9 mouse cellular contexts compared by ENCODE assay signal in the genomic region with DNA sequence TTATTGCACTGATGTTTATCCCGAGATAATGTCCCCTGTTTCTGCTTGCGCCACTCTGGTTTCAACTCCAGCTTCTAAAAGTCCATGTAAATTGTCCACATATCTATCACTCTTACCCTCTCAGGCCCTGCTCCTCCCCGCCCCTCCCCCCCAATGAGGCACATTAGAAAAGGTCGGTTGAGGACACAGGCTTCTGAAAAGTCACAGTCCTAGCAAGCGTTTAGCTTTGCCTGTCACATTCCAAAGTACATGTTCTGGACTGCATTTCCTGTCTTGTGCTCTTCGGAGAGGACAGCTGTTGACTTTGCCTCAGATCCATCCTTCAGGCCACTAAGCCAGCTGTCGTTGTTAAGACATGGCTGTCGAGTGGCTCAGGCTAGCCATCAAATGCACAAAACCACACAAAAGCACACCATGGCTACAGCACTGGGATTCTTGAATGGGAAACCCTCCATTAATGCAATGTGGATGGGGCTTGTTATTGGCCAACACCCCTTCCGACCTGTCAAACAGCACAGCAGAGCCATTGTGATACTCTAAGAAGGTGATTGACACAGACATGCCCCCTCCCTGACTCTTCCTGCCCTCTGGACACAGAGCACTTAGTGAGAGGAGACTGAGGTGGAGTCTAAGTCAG. TPM values are rescaled to one million over a fixed set of nuclear protein-coding genes. Genes with fewer than 3 reads are reported as not detected.
DNase-seq lines count a peak whose midpoint lies in the region; ATAC-seq and TF ChIP-seq lines count a peak whose summit lies in the region.
"Had no signal": no experiment of that assay in that cellular context is flagged by ENCODE, and none has a peak within 500 bp of the region (broad histone marks: within the 10 kb centered on the region; RNA-seq: fewer than 3 reads in every experiment).

No protein-coding gene starts in this region.

- ATAC-seq in cerebellum, adult (ENCODE audit: insufficient number of reproducible peaks, low FRiP score, low TSS enrichment): no peak
- no peak for ATAC-seq in megakaryocyte-erythroid progenitor cell, adult 5-6 weeks (replicated peaks; ENCODE audit: low FRiP score, low TSS enrichment, poor library complexity, severe bottlenecking)

- H3K27me3 ChIP-seq in E14TG2a.4 (ENCODE audit: insufficient read depth, low read length): no peaks in the 10 kb centered on the region

- DNase-seq in heart, adult 18-20 months: peak; percentile 33 to 36
- peak; percentile 45 for DNase-seq in kidney, adult 9 months
- peak; percentile 32 for DNase-seq in lung, postnatal 25 days (ENCODE audit: low spot score)
- DNase-seq in adrenal gland, postnatal 36 days: no peak
- no peak for DNase-seq in spleen, adult 18-20 months

- TF ChIP-seq CTCF in E14TG2a.4 (conservative IDR thresholded peaks at IDR 0.05; ENCODE audit: low read length): no peak

- H3K4me1 ChIP-seq in E14TG2a.4 (replicated peaks; ENCODE audit: low read depth, low read length): peaks cover 25% of the 10 kb centered on the region

- H3K9me3 ChIP-seq in E14TG2a.4 (ENCODE audit: low read length): no peaks in the 10 kb centered on the region
- H3K9me3 ChIP-seq: G1E had no signal

- H3K36me3 ChIP-seq in E14TG2a.4 (ENCODE audit: insufficient read depth, low read length): no peaks in the 10 kb centered on the region
- H3K36me3 ChIP-seq: G1E had no signal

- H3K4me3 ChIP-seq in E14TG2a.4 (replicated peaks; ENCODE audit: low read length): peak overlapping the region; percentile 35; the same call in 1 of the 2 replicates

RNA-seq across cellular contexts. Expression of gene Rtp1, which starts 12.2 kb away (rescaled TPM):
- not detected for total RNA-seq in heart, adult 18-20 months (2021)
- total RNA-seq in adrenal gland, postnatal 36 days (2021): not detected
- not detected in 2 replicates for total RNA-seq in megakaryocyte-erythroid progenitor cell, adult 5-6 weeks (2014; fragmentation: Nextera tagmentation)
- total RNA-seq in megakaryocyte-erythroid progenitor cell, adult 5-6 weeks (2017): not detected in 2 replicates

Comparison
In these comparisons a context has a peak if more than half of its experiments do, and no peak if none do; other contexts are left out.
1. DNase-seq: peak in heart, adult 18-20 months (2 of 2), kidney, adult 9 months (single experiment) and lung, postnatal 25 days (single experiment); none in adrenal gland, postnatal 36 days (0 of 2) and spleen, adult 18-20 months (0 of 2).